ENCODE assay signal across 30 mouse cellular contexts in genomic region chr13:43477098-43477697, GRCm38 (mm10). TPM values are rescaled to one million over a fixed set of nuclear protein-coding genes. Genes with fewer than 3 reads are reported as not detected.
DNase-seq lines count a peak whose midpoint lies in the region; ATAC-seq and TF ChIP-seq lines count a peak whose summit lies in the region.
"Had no signal": no experiment of that assay in that cellular context is flagged by ENCODE, and none has a peak within 500 bp of the region (broad histone marks: within the 10 kb centered on the region; RNA-seq: fewer than 3 reads in every experiment).

No protein-coding gene starts in this region.

- no peak for TF ChIP-seq EP300 in liver, postnatal 0 days (IDR thresholded peaks at IDR 0.05; ENCODE audit: low read depth)

- no peaks in the 10 kb centered on the region for H3K36me3 ChIP-seq in heart, embryonic 11.5 days (ENCODE audit: control insufficient read depth, insufficient read depth, low read length)
- H3K36me3 ChIP-seq in liver, postnatal 0 days (replicated peaks; ENCODE audit: insufficient read depth, low read length), result no peaks in the 10 kb centered on the region; the same call in 1 of the 2 replicates
- H3K36me3 ChIP-seq in liver, embryonic 12.5 days, result no peaks in the 10 kb centered on the region
- H3K36me3 ChIP-seq in midbrain, postnatal 0 days (ENCODE audit: insufficient read depth, low read length), result no peaks in the 10 kb centered on the region
- no peaks in the 10 kb centered on the region for H3K36me3 ChIP-seq in midbrain, embryonic 16.5 days (ENCODE audit: control insufficient read depth, insufficient read depth, low read length)
- H3K36me3 ChIP-seq in neural tube, embryonic 15.5 days, result no peaks in the 10 kb centered on the region
- H3K36me3 ChIP-seq: embryonic facial prominence, embryonic 13.5 days; forebrain, embryonic 10.5 days; forebrain, embryonic 15.5 days; heart, embryonic 12.5 days; limb, embryonic 15.5 days; midbrain, embryonic 10.5 days; neural tube, embryonic 13.5 days had no signal

- TF ChIP-seq POLR2A in cerebellum, adult 2 months (IDR thresholded peaks at IDR 0.05; ENCODE audit: borderline replicate concordance, insufficient read depth, low read length), result no peak

- H3K27me3 ChIP-seq in heart, embryonic 11.5 days (ENCODE audit: control insufficient read depth, insufficient read depth, low read length), result no peaks in the 10 kb centered on the region
- no peaks in the 10 kb centered on the region for H3K27me3 ChIP-seq in liver, postnatal 0 days (ENCODE audit: insufficient read depth, low read length)
- H3K27me3 ChIP-seq in liver, embryonic 12.5 days (replicated peaks), result no peaks in the 10 kb centered on the region
- H3K27me3 ChIP-seq in midbrain, postnatal 0 days (ENCODE audit: insufficient read depth, low read length), result no peaks in the 10 kb centered on the region
- no peaks in the 10 kb centered on the region for H3K27me3 ChIP-seq in midbrain, embryonic 16.5 days (ENCODE audit: control insufficient read depth, insufficient read depth, low read depth, low read length)
- H3K27me3 ChIP-seq in neural tube, embryonic 15.5 days (replicated peaks), result no peaks in the 10 kb centered on the region
- no peaks in the 10 kb centered on the region for H3K27me3 ChIP-seq in cerebellum, adult 2 months (ENCODE audit: control insufficient read depth, insufficient read depth, low read length)
- H3K27me3 ChIP-seq: embryonic facial prominence, embryonic 13.5 days; forebrain, embryonic 15.5 days; heart, embryonic 12.5 days; limb, embryonic 15.5 days; neural tube, embryonic 13.5 days; Patski had no signal

- no peak overlapping the region for H3K4me2 ChIP-seq in heart, embryonic 11.5 days
- H3K4me2 ChIP-seq in liver, postnatal 0 days (ENCODE audit: low read depth, low read length), result peak overlapping the region; percentile 11; the same call in 1 of the 2 replicates
- no peak overlapping the region for H3K4me2 ChIP-seq in liver, embryonic 12.5 days
- 0 out of 2 replicates have a peak overlapping the region, but pooled peaks have one; percentile 78 for H3K4me2 ChIP-seq in midbrain, postnatal 0 days (ENCODE audit: low read depth, low read length, poor library complexity, severe bottlenecking)
- no peak overlapping the region for H3K4me2 ChIP-seq in midbrain, embryonic 16.5 days (ENCODE audit: low read length)
- peak overlapping the region; percentile 65; the same call in 1 of the 2 replicates for H3K4me2 ChIP-seq in neural tube, embryonic 15.5 days
- H3K4me2 ChIP-seq: heart, embryonic 12.5 days; limb, embryonic 15.5 days had no signal

- no peak overlapping the region for H3K4me3 ChIP-seq in heart, embryonic 11.5 days (ENCODE audit: low read depth, low read length)
- H3K4me3 ChIP-seq in liver, postnatal 0 days (ENCODE audit: low read depth, low read length), result no peak overlapping the region
- H3K4me3 ChIP-seq in liver, embryonic 12.5 days, result no peak overlapping the region
- no peak overlapping the region for H3K4me3 ChIP-seq in midbrain, postnatal 0 days (ENCODE audit: low read depth, low read length)
- H3K4me3 ChIP-seq in midbrain, embryonic 16.5 days (ENCODE audit: low read depth, low read length), result no peak overlapping the region
- H3K4me3 ChIP-seq in neural tube, embryonic 15.5 days (replicated peaks), result no peak overlapping the region
- H3K4me3 ChIP-seq in cerebellum, adult 2 months (replicated peaks; ENCODE audit: insufficient read depth, low read depth, low read length), result no peak overlapping the region
- H3K4me3 ChIP-seq: embryonic facial prominence, embryonic 13.5 days; forebrain, embryonic 10.5 days; heart, embryonic 12.5 days; limb, embryonic 15.5 days had no signal

- ATAC-seq in heart, embryonic 11.5 days (replicated peaks; ENCODE audit: insufficient number of reproducible peaks, low FRiP score, low TSS enrichment), result no peak
- ATAC-seq in liver, postnatal 0 days, result no peak
- ATAC-seq in liver, embryonic 12.5 days, result no peak
- no peak for ATAC-seq in midbrain, postnatal 0 days (ENCODE audit: low FRiP score)
- no peak for ATAC-seq in midbrain, embryonic 16.5 days
- no peak for ATAC-seq in neural tube, embryonic 15.5 days (ENCODE audit: low FRiP score)
- ATAC-seq: forebrain, embryonic 15.5 days; Patski had no signal

- H3K9me3 ChIP-seq in heart, embryonic 11.5 days (replicated peaks; ENCODE audit: control insufficient read depth, low read length), result no peaks in the 10 kb centered on the region
- no peaks in the 10 kb centered on the region for H3K9me3 ChIP-seq in liver, postnatal 0 days (ENCODE audit: low read length)
- H3K9me3 ChIP-seq in liver, embryonic 12.5 days (replicated peaks), result no peaks in the 10 kb centered on the region
- no peaks in the 10 kb centered on the region for H3K9me3 ChIP-seq in midbrain, postnatal 0 days (ENCODE audit: low read length)
- H3K9me3 ChIP-seq in midbrain, embryonic 16.5 days (replicated peaks; ENCODE audit: control insufficient read depth, low read length, poor library complexity, severe bottlenecking), result no peaks in the 10 kb centered on the region
- no peaks in the 10 kb centered on the region for H3K9me3 ChIP-seq in neural tube, embryonic 15.5 days (replicated peaks)
- H3K9me3 ChIP-seq: embryonic facial prominence, embryonic 13.5 days; forebrain, embryonic 10.5 days; forebrain, embryonic 15.5 days; heart, embryonic 12.5 days; limb, embryonic 15.5 days; midbrain, embryonic 10.5 days; neural tube, embryonic 13.5 days had no signal

- TF ChIP-seq CTCF in liver, postnatal 0 days (IDR thresholded peaks at IDR 0.05; ENCODE audit: low read depth), result no peak
- no peak for TF ChIP-seq CTCF in midbrain, postnatal 0 days (IDR thresholded peaks at IDR 0.05)
- no peak for TF ChIP-seq CTCF in cerebellum, adult 2 months (IDR thresholded peaks at IDR 0.05; ENCODE audit: borderline replicate concordance, insufficient read depth, low read depth, low read length)

- H3K4me1 ChIP-seq in heart, embryonic 11.5 days (ENCODE audit: control insufficient read depth, insufficient read depth, low read length), result peaks cover 37% of the 10 kb centered on the region
- peaks cover 33% of the 10 kb centered on the region for H3K4me1 ChIP-seq in liver, postnatal 0 days (ENCODE audit: insufficient read depth)
- H3K4me1 ChIP-seq in liver, embryonic 12.5 days, result peaks cover 65% of the 10 kb centered on the region
- H3K4me1 ChIP-seq in midbrain, postnatal 0 days (ENCODE audit: insufficient read depth, low read length), result peaks cover 3% of the 10 kb centered on the region; the same call in 1 of the 2 replicates
- peaks cover 29% of the 10 kb centered on the region for H3K4me1 ChIP-seq in midbrain, embryonic 16.5 days (ENCODE audit: control insufficient read depth, insufficient read depth, low read length)
- peaks cover 42% of the 10 kb centered on the region for H3K4me1 ChIP-seq in neural tube, embryonic 15.5 days
- H3K4me1 ChIP-seq in cerebellum, adult 2 months (ENCODE audit: control insufficient read depth, insufficient read depth, low read length), result peaks cover 6% of the 10 kb centered on the region; the same call in 1 of the 2 replicates

- H3K9ac ChIP-seq in heart, embryonic 11.5 days (ENCODE audit: low read depth, low read length), result no peak overlapping the region
- no peak overlapping the region for H3K9ac ChIP-seq in liver, postnatal 0 days (replicated peaks)
- no peak overlapping the region for H3K9ac ChIP-seq in liver, embryonic 12.5 days
- no peak overlapping the region for H3K9ac ChIP-seq in midbrain, postnatal 0 days (replicated peaks; ENCODE audit: low read length, poor library complexity, severe bottlenecking)
- no peak overlapping the region for H3K9ac ChIP-seq in midbrain, embryonic 16.5 days (ENCODE audit: low read depth, low read length)
- no peak overlapping the region for H3K9ac ChIP-seq in neural tube, embryonic 15.5 days (replicated peaks)
- H3K9ac ChIP-seq: embryonic facial prominence, embryonic 13.5 days; forebrain, embryonic 15.5 days; heart, embryonic 12.5 days; limb, embryonic 15.5 days had no signal

- WGBS in heart, embryonic 11.5 days (ENCODE audit: insufficient replicate concordance), result 94% methylated on average over 3 of the region's 3 CpGs
- 80% methylated on average over 3 of the region's 3 CpGs for whole genome bisulfite sequencing in liver, postnatal 0 days (ENCODE audit: insufficient replicate concordance)
- WGBS in liver, embryonic 12.5 days (ENCODE audit: insufficient replicate concordance), result 79% methylated on average over 3 of the region's 3 CpGs
- 90% methylated on average over 3 of the region's 3 CpGs for WGBS in midbrain, postnatal 0 days
- WGBS in midbrain, embryonic 16.5 days, result 84% methylated on average over 3 of the region's 3 CpGs
- 91% methylated on average over 3 of the region's 3 CpGs for WGBS in neural tube, embryonic 15.5 days
- 79% methylated on average over 3 of the region's 3 CpGs for WGBS in cerebellum, adult 2 months

- DNase-seq in heart, adult 11 months, result peak; percentile 57
- DNase-seq in liver, postnatal 0 days, result no peak
- no peak for DNase-seq in midbrain, postnatal 0 days (ENCODE audit: low spot score)
- DNase-seq in cerebellum, adult 2 months, result no peak
- DNase-seq: adrenal gland, postnatal 10 days; cerebellum, adult 11 months; cerebellum, adult 9-11 months; embryo, embryonic 11 days; gastrocnemius, postnatal 25 days; heart, adult 18-20 months; heart, postnatal 4 days; kidney, adult 2 months; kidney, postnatal 36 days; left cerebral cortex, postnatal 4 days; retina, postnatal 1 day; right cerebral cortex, postnatal 14 days; thymus, postnatal 4 days had no signal

- no peak overlapping the region for H3K27ac ChIP-seq in heart, embryonic 11.5 days (ENCODE audit: low read depth, low read length)
- no peak overlapping the region for H3K27ac ChIP-seq in liver, postnatal 0 days (ENCODE audit: low read depth)
- H3K27ac ChIP-seq in liver, embryonic 12.5 days, result no peak overlapping the region
- H3K27ac ChIP-seq in midbrain, postnatal 0 days (ENCODE audit: low read depth, low read length), result no peak overlapping the region
- no peak overlapping the region for H3K27ac ChIP-seq in midbrain, embryonic 16.5 days (ENCODE audit: low read length)
- H3K27ac ChIP-seq in neural tube, embryonic 15.5 days (replicated peaks), result no peak overlapping the region
- H3K27ac ChIP-seq in cerebellum, adult 2 months (ENCODE audit: insufficient read depth, low read length), result no peak overlapping the region
- H3K27ac ChIP-seq: embryonic facial prominence, embryonic 13.5 days; forebrain, embryonic 10.5 days; forebrain, embryonic 15.5 days; limb, embryonic 15.5 days; macrophage; midbrain, embryonic 10.5 days; neural tube, embryonic 13.5 days had no signal

RNA-seq across cellular contexts. Expression of gene Ranbp9, which starts 3.9 kb away (rescaled TPM):
- 8.8 and 12.2 TPM in 2 replicates for polyA plus RNA-seq in heart, embryonic 11.5 days (2014; fragmentation: Nextera tagmentation; extraction: Ambion mirVana)
- 3.0 and 4.6 TPM in 2 replicates for polyA plus RNA-seq in liver, postnatal 0 days (2015; fragmentation: Nextera tagmentation; extraction: Ambion mirVana)
- polyA plus RNA-seq in liver, embryonic 12.5 days (2016; fragmentation: Nextera tagmentation; extraction: Ambion mirVana), result 3.3 and 4.5 TPM in 2 replicates
- 43.7 and 51.5 TPM in 2 replicates for total RNA-seq in midbrain, postnatal 0 days (2014; rRNA removed)
- polyA plus RNA-seq in midbrain, postnatal 0 days (2015; fragmentation: Nextera tagmentation; extraction: Ambion mirVana), result 9.7 and 11.7 TPM in 2 replicates
- 10.7 and 12.5 TPM in 2 replicates for polyA plus RNA-seq in midbrain, embryonic 16.5 days (2015; fragmentation: Nextera tagmentation; extraction: Ambion mirVana)
- 10.3 and 12.9 TPM in 2 replicates for polyA plus RNA-seq in neural tube, embryonic 15.5 days (2015; fragmentation: Nextera tagmentation; extraction: Ambion mirVana)
- polyA plus RNA-seq in cerebellum, adult 2 months (2012; rRNA removed), result 59.9 and 61.6 TPM in 2 replicates

Comparison
In these comparisons a context has a peak if more than half of its experiments do, and no peak if none do; other contexts are left out.
1. H3K4me2 ChIP-seq: peak in liver, postnatal 0 days (single experiment), midbrain, postnatal 0 days (single experiment) and neural tube, embryonic 15.5 days (single experiment); none in heart, embryonic 11.5 days (single experiment), liver, embryonic 12.5 days (single experiment) and midbrain, embryonic 16.5 days (single experiment).